Mouse (Mus musculus): ENCODE measurements at regions not wholly inside any gene's neighbourhood (a gene's known extent, or its start where the extent isn't known, plus 50 kb on each side); places are given as distances from the start of the nearest gene placed in this dataset.

- TF ChIP-seq ZNF384 (IDR thresholded peaks at IDR 0.05; ENCODE audit: low read depth, low read length) (no peak), ZC3H11A (IDR thresholded peaks at IDR 0.05; ENCODE audit: borderline replicate concordance, low read depth, low read length) (no peak), CHD2 (IDR thresholded peaks at IDR 0.05; ENCODE audit: low read depth, low read length) (no peak), HCFC1 (IDR thresholded peaks at IDR 0.05; ENCODE audit: borderline replicate concordance, insufficient read depth, low read length) (no peak), MAFK (IDR thresholded peaks at IDR 0.05; ENCODE audit: insufficient read depth, low read depth, low read length) (no peak)
- no peak for DNase-seq (ENCODE audit: low read depth, low spot score)
Observed at GRCm38 (mm10) chr1:45701516-45701915, 93.5 kb upstream of the Wdr75 start.

GRCm38 (mm10) chr1:45723369-45723768, 71.6 kb upstream of the Wdr75 start:
- Histone ChIP-seq H3K9me3 (ENCODE audit: control insufficient read depth, insufficient read depth, low read depth, low read length) (no peaks in the 10 kb centered on the region), H3K36me3 (ENCODE audit: control insufficient read depth, insufficient read depth, low read length, poor library complexity, severe bottlenecking) (no peaks in the 10 kb centered on the region), H3K4me1 (ENCODE audit: control insufficient read depth in 2 of 2, insufficient read depth in 2 of 2, low read length in 2 of 2, poor library complexity in 1 of 2) (no peaks in the 10 kb centered on the region), H3K9ac (ENCODE audit: insufficient read depth, low read depth, low read length, poor library complexity, severe bottlenecking) (no peak overlapping the region), H3K4me3 (ENCODE audit: insufficient read depth in 1 of 2, low read depth in 1 of 2, low read length in 2 of 2, poor library complexity in 1 of 2, severe bottlenecking in 1 of 2) (no peak overlapping the region), H3K27ac (ENCODE audit: insufficient read depth, low read depth, low read length, poor library complexity, severe bottlenecking) (no peak overlapping the region)
- in situ Hi-C loops (cut with MboI; ENCODE audit: low sequenced_read_pairs in 2 of 2, unreplicated experiment in 2 of 2): no loop called here
- no peak for DNase-seq (ENCODE audit: low read depth, low spot score)
- no peak for TF ChIP-seq ZC3H11A (IDR thresholded peaks at IDR 0.05; ENCODE audit: borderline replicate concordance, low read depth, low read length)
- no peak for TF ChIP-seq CHD2 (IDR thresholded peaks at IDR 0.05; ENCODE audit: low read depth, low read length)
- no peak for TF ChIP-seq HCFC1 (IDR thresholded peaks at IDR 0.05; ENCODE audit: borderline replicate concordance, insufficient read depth, low read length)
- no peak for TF ChIP-seq MAFK (IDR thresholded peaks at IDR 0.05; ENCODE audit: insufficient read depth, low read depth, low read length)
- no peak for TF ChIP-seq ZNF384 (IDR thresholded peaks at IDR 0.05; ENCODE audit: low read depth, low read length)

More at GRCm38 (mm10) chr1:45701516-45701915, 93.5 kb upstream of the Wdr75 start:
- no peak overlapping the region for H3K9ac ChIP-seq (ENCODE audit: insufficient read depth, low read depth, low read length, poor library complexity, severe bottlenecking)
- in situ Hi-C loops (cut with MboI; ENCODE audit: low sequenced_read_pairs in 2 of 2, unreplicated experiment in 2 of 2): no loop called here
- H3K9me3 ChIP-seq (ENCODE audit: control insufficient read depth, insufficient read depth, low read depth, low read length): no peaks in the 10 kb centered on the region
- H3K4me3 ChIP-seq (ENCODE audit: insufficient read depth in 1 of 2, low read depth in 1 of 2, low read length in 2 of 2, poor library complexity in 1 of 2, severe bottlenecking in 1 of 2): no peak overlapping the region
- H3K27ac ChIP-seq (ENCODE audit: insufficient read depth, low read depth, low read length, poor library complexity, severe bottlenecking): no peak overlapping the region
- no peaks in the 10 kb centered on the region for H3K36me3 ChIP-seq (ENCODE audit: control insufficient read depth, insufficient read depth, low read length, poor library complexity, severe bottlenecking)
- no peaks in the 10 kb centered on the region for H3K4me1 ChIP-seq (ENCODE audit: control insufficient read depth in 2 of 2, insufficient read depth in 2 of 2, low read length in 2 of 2, poor library complexity in 1 of 2)

GRCm38 (mm10) chr1:45732958-45733357, 62.0 kb upstream of the Wdr75 start:
- no peaks in the 10 kb centered on the region for H3K9me3 ChIP-seq (ENCODE audit: control insufficient read depth, insufficient read depth, low read depth, low read length)
- H3K36me3 ChIP-seq (ENCODE audit: control insufficient read depth, insufficient read depth, low read length, poor library complexity, severe bottlenecking): no peaks in the 10 kb centered on the region
- H3K9ac ChIP-seq (ENCODE audit: insufficient read depth, low read depth, low read length, poor library complexity, severe bottlenecking): no peak overlapping the region
- TF ChIP-seq HCFC1 (IDR thresholded peaks at IDR 0.05; ENCODE audit: borderline replicate concordance, insufficient read depth, low read length) (no peak), ZNF384 (IDR thresholded peaks at IDR 0.05; ENCODE audit: low read depth, low read length) (no peak), CHD2 (IDR thresholded peaks at IDR 0.05; ENCODE audit: low read depth, low read length) (no peak), ZC3H11A (IDR thresholded peaks at IDR 0.05; ENCODE audit: borderline replicate concordance, low read depth, low read length) (no peak), MAFK (IDR thresholded peaks at IDR 0.05; ENCODE audit: insufficient read depth, low read depth, low read length) (no peak)
- H3K27ac ChIP-seq (ENCODE audit: insufficient read depth, low read depth, low read length, poor library complexity, severe bottlenecking): no peak overlapping the region
- no peak for DNase-seq (ENCODE audit: low read depth, low spot score)
- H3K4me3 ChIP-seq (ENCODE audit: insufficient read depth in 1 of 2, low read depth in 1 of 2, low read length in 2 of 2, poor library complexity in 1 of 2, severe bottlenecking in 1 of 2): no peak overlapping the region
- H3K4me1 ChIP-seq (ENCODE audit: control insufficient read depth in 2 of 2, insufficient read depth in 2 of 2, low read length in 2 of 2, poor library complexity in 1 of 2): no peaks in the 10 kb centered on the region
- in situ Hi-C loops (cut with MboI; ENCODE audit: low sequenced_read_pairs in 2 of 2, unreplicated experiment in 2 of 2): no loop called here

- TF ChIP-seq HCFC1 (IDR thresholded peaks at IDR 0.05; ENCODE audit: borderline replicate concordance, insufficient read depth, low read length): no peak
- TF ChIP-seq ZC3H11A (IDR thresholded peaks at IDR 0.05; ENCODE audit: borderline replicate concordance, low read depth, low read length): no peak
- TF ChIP-seq ZNF384 (IDR thresholded peaks at IDR 0.05; ENCODE audit: low read depth, low read length): no peak
- no peak for TF ChIP-seq CHD2 (IDR thresholded peaks at IDR 0.05; ENCODE audit: low read depth, low read length)
- TF ChIP-seq MAFK (IDR thresholded peaks at IDR 0.05; ENCODE audit: insufficient read depth, low read depth, low read length): no peak
- H3K9me3 ChIP-seq (ENCODE audit: control insufficient read depth, insufficient read depth, low read depth, low read length): no peaks in the 10 kb centered on the region
- in situ Hi-C loops (cut with MboI; ENCODE audit: low sequenced_read_pairs in 2 of 2, unreplicated experiment in 2 of 2): no loop called here
- H3K4me3 ChIP-seq (ENCODE audit: insufficient read depth in 1 of 2, low read depth in 1 of 2, low read length in 2 of 2, poor library complexity in 1 of 2, severe bottlenecking in 1 of 2): no peak overlapping the region
- DNase-seq (ENCODE audit: low read depth, low spot score): no peak
- no peak overlapping the region for H3K27ac ChIP-seq (ENCODE audit: insufficient read depth, low read depth, low read length, poor library complexity, severe bottlenecking)
- no peak overlapping the region for H3K9ac ChIP-seq (ENCODE audit: insufficient read depth, low read depth, low read length, poor library complexity, severe bottlenecking)
- H3K4me1 ChIP-seq (ENCODE audit: control insufficient read depth in 2 of 2, insufficient read depth in 2 of 2, low read length in 2 of 2, poor library complexity in 1 of 2): no peaks in the 10 kb centered on the region
- no peaks in the 10 kb centered on the region; the same call in 1 of the 2 replicates for H3K36me3 ChIP-seq (ENCODE audit: control insufficient read depth, insufficient read depth, low read length, poor library complexity, severe bottlenecking)
Observed at GRCm38 (mm10) chr1:45745136-45745535, 49.8 kb upstream of the Wdr75 start.

Data from ES-E14 (cell line).